Mouse (Mus musculus) ES-Bruce4 (cell line): Measurements from ENCODE around the gene Zfp638.

Source experiments
- CTCF ChIP-seq: IDR thresholded peaks from one replicate; pipeline ENCODE4 v1.8.1; 2011; ENCODE audit warnings: low read depth, low read length
- POLR2A ChIP-seq: IDR thresholded peaks from one replicate; pipeline ENCODE4 v1.8.1; 2011; ENCODE audit warnings: low read length; ENCODE audit not compliant: insufficient read depth

- TF ChIP-seq POLR2A = no peak
- no peak for TF ChIP-seq CTCF
Measured at GRCm38 (mm10) chr6:83818996-83819395, 47.9 kb upstream of the Zfp638 start.
